Mouse (Mus musculus): ENCODE data around the gene Spcs2. TPM values are rescaled to one million over a fixed set of nuclear protein-coding genes. Genes with fewer than 3 reads are reported as not detected.

The Spcs2 gene
- total and polyA plus RNA-seq, 2 experiments from 2014 or later, result 79.1 to 146 TPM

- Histone ChIP-seq H3K27me3 (ENCODE audit: control insufficient read depth, insufficient read depth, low read length) (no peaks in the 10 kb centered on the region), H3K27ac (ENCODE audit: low read depth) (no peak overlapping the region; the same call in 1 of the 2 replicates), H3K4me1 (ENCODE audit: control insufficient read depth, insufficient read depth) (no peaks in the 10 kb centered on the region), H3K4me2 (ENCODE audit: low read depth, low read length) (no peak overlapping the region), H3K9ac (replicated peaks; ENCODE audit: low read depth, low read length) (no peak overlapping the region), H3K4me3 (ENCODE audit: low read depth, low read length) (no peak overlapping the region), H3K9me3 (replicated peaks; ENCODE audit: control insufficient read depth, low read length) (no peaks in the 10 kb centered on the region), H3K36me3 (replicated peaks; ENCODE audit: control insufficient read depth, insufficient read depth, low read length) (no peaks in the 10 kb centered on the region)
- ATAC-seq (ENCODE audit: insufficient read depth, low read depth) (no peak), DNase-seq (ENCODE audit: low spot score) (peak; percentile 8)
- peak; percentile 10; the same call in 1 of the 2 replicates for TF ChIP-seq CTCF (IDR thresholded peaks at IDR 0.05; ENCODE audit: low read depth)
- no peak for TF ChIP-seq EP300 (IDR thresholded peaks at IDR 0.05; ENCODE audit: low read depth)
- 38% methylated on average over 3 of the region's 3 CpGs for WGBS
Measured at GRCm38 (mm10) chr7:99891471-99891870, 28.2 kb upstream of the Spcs2 start.

GRCm38 (mm10) chr7:99890168-99890755, 27.0 kb upstream of the Spcs2 start:
- no peak overlapping the region for H3K4me3 ChIP-seq (ENCODE audit: low read depth, low read length)
- H3K27ac ChIP-seq (ENCODE audit: low read depth), result peak overlapping the region; percentile 48; the same call in 1 of the 2 replicates
- no peaks in the 10 kb centered on the region for H3K36me3 ChIP-seq (replicated peaks; ENCODE audit: control insufficient read depth, insufficient read depth, low read length)
- H3K9ac ChIP-seq (replicated peaks; ENCODE audit: low read depth, low read length), result no peak overlapping the region
- no peak overlapping the region for H3K4me2 ChIP-seq (ENCODE audit: low read depth, low read length)
- ATAC-seq (ENCODE audit: insufficient read depth, low read depth), result no peak
- DNase-seq (ENCODE audit: low spot score), result no peak
- no peaks in the 10 kb centered on the region for H3K9me3 ChIP-seq (replicated peaks; ENCODE audit: control insufficient read depth, low read length)
- 86% methylated on average over 3 of the region's 3 CpGs for WGBS
- H3K4me1 ChIP-seq (ENCODE audit: control insufficient read depth, insufficient read depth), result no peaks in the 10 kb centered on the region
- H3K27me3 ChIP-seq (ENCODE audit: control insufficient read depth, insufficient read depth, low read length), result no peaks in the 10 kb centered on the region
- no peak for TF ChIP-seq EP300 (IDR thresholded peaks at IDR 0.05; ENCODE audit: low read depth)
- no peak for TF ChIP-seq CTCF (IDR thresholded peaks at IDR 0.05; ENCODE audit: low read depth)

DNA sequence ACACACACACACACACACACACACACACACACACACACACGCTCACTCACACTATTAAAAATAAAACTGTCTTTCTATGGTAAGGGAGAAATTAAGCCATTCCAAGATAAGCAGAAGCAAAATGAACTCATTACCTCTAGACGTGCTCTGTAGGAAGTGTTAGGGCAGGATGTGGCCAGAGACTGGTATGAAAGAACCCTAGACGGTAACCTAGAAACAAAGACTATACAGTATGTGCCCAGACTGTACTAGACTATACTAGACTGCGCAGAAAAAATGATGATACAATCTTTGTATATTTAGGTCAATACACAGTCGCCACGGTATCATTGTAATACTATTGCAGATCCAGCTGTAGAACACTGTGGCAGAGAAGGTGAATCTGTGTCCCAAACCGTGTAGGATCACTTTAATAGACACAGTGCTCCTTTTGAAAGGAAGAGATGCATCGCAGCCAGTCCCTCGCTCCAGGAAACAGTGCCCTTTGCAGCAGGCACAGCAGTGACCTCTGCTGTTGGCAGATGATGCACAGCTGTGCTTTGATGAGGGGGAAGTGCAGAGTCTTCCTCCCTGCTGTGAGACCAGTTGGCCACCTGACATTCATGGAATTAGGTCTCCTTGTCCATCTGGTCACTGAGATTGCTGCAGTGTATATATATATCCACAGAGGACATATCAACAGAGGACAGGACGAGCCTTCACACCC, 26.1 kb upstream of the Spcs2 start:
- H3K27me3 ChIP-seq (ENCODE audit: control insufficient read depth, insufficient read depth, low read length), result no peaks in the 10 kb centered on the region
- no peaks in the 10 kb centered on the region for H3K36me3 ChIP-seq (replicated peaks; ENCODE audit: control insufficient read depth, insufficient read depth, low read length)
- no peak overlapping the region for H3K9ac ChIP-seq (replicated peaks; ENCODE audit: low read depth, low read length)
- no peak overlapping the region for H3K4me2 ChIP-seq (ENCODE audit: low read depth, low read length)
- TF ChIP-seq CTCF (IDR thresholded peaks at IDR 0.05; ENCODE audit: low read depth), result peak; percentile 35
- no peak for TF ChIP-seq EP300 (IDR thresholded peaks at IDR 0.05; ENCODE audit: low read depth)
- no peak overlapping the region for H3K27ac ChIP-seq (ENCODE audit: low read depth)
- H3K4me1 ChIP-seq (ENCODE audit: control insufficient read depth, insufficient read depth), result no peaks in the 10 kb centered on the region
- DNase-seq (ENCODE audit: low spot score), result no peak
- 35% methylated on average over 10 of the region's 10 CpGs for WGBS
- H3K9me3 ChIP-seq (replicated peaks; ENCODE audit: control insufficient read depth, low read length), result no peaks in the 10 kb centered on the region
- ATAC-seq (ENCODE audit: insufficient read depth, low read depth), result no peak
- no peak overlapping the region for H3K4me3 ChIP-seq (ENCODE audit: low read depth, low read length)

DNA sequence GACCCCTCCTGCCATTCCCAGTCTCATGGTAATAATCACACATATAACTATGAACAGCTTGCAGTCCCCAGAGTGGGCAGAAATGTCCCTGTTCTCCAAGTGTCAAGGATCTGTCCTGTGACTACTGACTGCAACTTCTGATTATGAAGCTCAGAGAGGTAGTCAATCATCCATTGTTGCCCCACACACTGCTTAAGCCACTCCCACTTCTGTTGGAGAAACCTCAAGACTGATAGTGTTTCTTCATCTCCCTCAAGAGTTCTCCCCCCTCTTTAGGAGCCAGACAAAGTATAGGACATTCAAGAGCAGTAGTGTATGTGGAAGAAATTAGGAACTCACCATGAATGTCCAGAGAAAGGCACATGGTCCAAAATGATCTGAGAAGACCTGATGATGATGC, 24.5 kb upstream of the Spcs2 start:
- DNase-seq (ENCODE audit: low spot score) (no peak), ATAC-seq (ENCODE audit: insufficient read depth, low read depth) (no peak)
- Histone ChIP-seq H3K36me3 (replicated peaks; ENCODE audit: control insufficient read depth, insufficient read depth, low read length) (no peaks in the 10 kb centered on the region), H3K9ac (replicated peaks; ENCODE audit: low read depth, low read length) (no peak overlapping the region), H3K4me1 (ENCODE audit: control insufficient read depth, insufficient read depth) (no peaks in the 10 kb centered on the region), H3K27ac (ENCODE audit: low read depth) (no peak overlapping the region), H3K4me2 (ENCODE audit: low read depth, low read length) (no peak overlapping the region; the same call in 1 of the 2 replicates), H3K9me3 (replicated peaks; ENCODE audit: control insufficient read depth, low read length) (no peaks in the 10 kb centered on the region), H3K27me3 (ENCODE audit: control insufficient read depth, insufficient read depth, low read length) (no peaks in the 10 kb centered on the region), H3K4me3 (ENCODE audit: low read depth, low read length) (no peak overlapping the region)
- TF ChIP-seq EP300 (IDR thresholded peaks at IDR 0.05; ENCODE audit: low read depth) (no peak), CTCF (IDR thresholded peaks at IDR 0.05; ENCODE audit: low read depth) (no peak)

- 77% methylated on average over 2 of the region's 2 CpGs for WGBS
- Histone ChIP-seq H3K27ac (ENCODE audit: low read depth) (no peak overlapping the region), H3K4me1 (ENCODE audit: control insufficient read depth, insufficient read depth) (no peaks in the 10 kb centered on the region), H3K9me3 (replicated peaks; ENCODE audit: control insufficient read depth, low read length) (no peaks in the 10 kb centered on the region), H3K4me2 (ENCODE audit: low read depth, low read length) (no peak overlapping the region; the same call in 1 of the 2 replicates), H3K4me3 (ENCODE audit: low read depth, low read length) (no peak overlapping the region), H3K36me3 (replicated peaks; ENCODE audit: control insufficient read depth, insufficient read depth, low read length) (no peaks in the 10 kb centered on the region), H3K9ac (replicated peaks; ENCODE audit: low read depth, low read length) (no peak overlapping the region), H3K27me3 (ENCODE audit: control insufficient read depth, insufficient read depth, low read length) (no peaks in the 10 kb centered on the region)
- no peak for DNase-seq (ENCODE audit: low spot score)
- no peak for TF ChIP-seq EP300 (IDR thresholded peaks at IDR 0.05; ENCODE audit: low read depth)
- TF ChIP-seq CTCF (IDR thresholded peaks at IDR 0.05; ENCODE audit: low read depth), result no peak
- no peak for ATAC-seq (ENCODE audit: insufficient read depth, low read depth)
Measured at GRCm38 (mm10) chr7:99887230-99887735, 24.0 kb upstream of the Spcs2 start.

All from heart, postnatal 0 days (tissue).